Mouse (Mus musculus): ENCODE results near the gene Sigirr.

GRCm38 (mm10) chr7:141131904-141132755, 31.8 kb upstream of the Sigirr start:
- TF ChIP-seq CTCF (IDR thresholded peaks at IDR 0.05; ENCODE audit: low read depth), result no peak
- TF ChIP-seq EP300 (optimal IDR thresholded peaks at IDR 0.05), result no peak

All from stomach, postnatal 0 days (tissue).